18 mouse cellular contexts compared by ENCODE assay signal in the genomic region with DNA sequence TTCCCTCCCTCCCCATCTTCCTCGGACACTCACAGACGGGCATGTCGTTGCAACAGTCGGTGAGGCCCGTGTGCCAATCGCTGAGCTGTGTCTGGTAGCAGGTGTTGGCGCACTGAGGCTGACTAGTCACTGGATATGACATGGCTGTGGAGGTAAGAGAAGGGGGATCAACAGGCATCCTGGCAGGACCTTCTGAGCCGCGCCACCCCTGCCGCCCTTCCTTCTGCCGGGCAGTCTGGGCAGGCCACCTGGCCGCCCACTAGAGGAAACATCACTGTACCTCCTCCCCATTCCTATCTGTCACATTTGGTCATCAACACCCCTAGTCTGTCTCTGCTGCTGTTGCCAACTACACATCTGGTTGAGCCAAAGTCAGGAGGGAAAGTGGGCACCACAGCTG. TPM values are rescaled to one million over a fixed set of nuclear protein-coding genes. Genes with fewer than 3 reads are reported as not detected.
A peak's percentile ranks its signal among the peaks of the same experiment; 100 is the strongest.
DNase-seq lines count a peak whose midpoint lies in the region; ATAC-seq lines count a peak whose summit lies in the region.
"Had no signal": no experiment of that assay in that cellular context is flagged by ENCODE, and none has a peak within 500 bp of the region (broad histone marks: within the 10 kb centered on the region; RNA-seq: fewer than 3 reads in every experiment).

No protein-coding gene starts in this region.

- H3K4me2 ChIP-seq in hindbrain, embryonic 13.5 days, result no peak overlapping the region
- no peak overlapping the region for H3K4me2 ChIP-seq in neural tube, embryonic 14.5 days (ENCODE audit: low read depth, low read length)
- H3K4me2 ChIP-seq in neural tube, embryonic 15.5 days, result no peak overlapping the region
- H3K4me2 ChIP-seq: forebrain, embryonic 12.5 days had no signal

- no peak for ATAC-seq in hindbrain, embryonic 13.5 days (ENCODE audit: low FRiP score)
- 0 out of 2 replicates have a peak, but pooled peaks have one; percentile 22 for ATAC-seq in neural tube, embryonic 14.5 days (ENCODE audit: low read depth)
- no peak for ATAC-seq in neural tube, embryonic 15.5 days (ENCODE audit: low FRiP score)
- no peak for ATAC-seq in monocyte, adult 5-6 weeks (replicated peaks; ENCODE audit: insufficient number of reproducible peaks, low FRiP score, low TSS enrichment, poor library complexity, severe bottlenecking)

- peaks cover 48% of the 10 kb centered on the region for H3K4me1 ChIP-seq in hindbrain, embryonic 10.5 days (replicated peaks)
- H3K4me1 ChIP-seq in hindbrain, embryonic 13.5 days (replicated peaks), result peaks cover 31% of the 10 kb centered on the region
- H3K4me1 ChIP-seq in neural tube, embryonic 14.5 days (ENCODE audit: control insufficient read depth, insufficient read depth, low read length), result no peaks in the 10 kb centered on the region; the same call in none of the 2 replicates
- peaks cover 33% of the 10 kb centered on the region for H3K4me1 ChIP-seq in neural tube, embryonic 15.5 days
- H3K4me1 ChIP-seq in embryonic facial prominence, embryonic 10.5 days, result peaks cover 47% of the 10 kb centered on the region

- H3K4me3 ChIP-seq in hindbrain, embryonic 10.5 days, result peak overlapping the region; percentile 25; the same call in 1 of the 2 replicates
- no peak overlapping the region for H3K4me3 ChIP-seq in hindbrain, embryonic 13.5 days
- no peak overlapping the region for H3K4me3 ChIP-seq in neural tube, embryonic 14.5 days (ENCODE audit: low read depth, low read length)
- H3K4me3 ChIP-seq in neural tube, embryonic 15.5 days (replicated peaks), result no peak overlapping the region
- H3K4me3 ChIP-seq in embryonic facial prominence, embryonic 10.5 days, result peak overlapping the region; percentile 39; the same call in 1 of the 2 replicates
- H3K4me3 ChIP-seq: hindbrain, embryonic 15.5 days; neural tube, embryonic 12.5 days had no signal

- no peak overlapping the region for H3K9ac ChIP-seq in hindbrain, embryonic 13.5 days
- no peak overlapping the region for H3K9ac ChIP-seq in neural tube, embryonic 14.5 days (replicated peaks; ENCODE audit: low read depth, low read length)
- H3K9ac ChIP-seq in neural tube, embryonic 15.5 days (replicated peaks), result no peak overlapping the region
- H3K9ac ChIP-seq: forebrain, embryonic 12.5 days; hindbrain, embryonic 15.5 days; limb, embryonic 15.5 days; lung, embryonic 14.5 days; neural tube, embryonic 12.5 days had no signal

- peaks cover 62% of the 10 kb centered on the region for H3K27me3 ChIP-seq in hindbrain, embryonic 10.5 days (ENCODE audit: insufficient read depth, poor library complexity, severe bottlenecking)
- H3K27me3 ChIP-seq in hindbrain, embryonic 13.5 days, result peaks cover 55% of the 10 kb centered on the region
- H3K27me3 ChIP-seq in neural tube, embryonic 14.5 days (ENCODE audit: control insufficient read depth, insufficient read depth, low read length), result peaks cover 18% of the 10 kb centered on the region; the same call in 1 of the 2 replicates
- peaks cover 33% of the 10 kb centered on the region for H3K27me3 ChIP-seq in neural tube, embryonic 15.5 days (replicated peaks)
- H3K27me3 ChIP-seq in embryonic facial prominence, embryonic 10.5 days (replicated peaks; ENCODE audit: low read depth, poor library complexity, severe bottlenecking), result peaks cover 65% of the 10 kb centered on the region

- no peak for DNase-seq in hindbrain, embryonic 10.5 days (ENCODE audit: low spot score)
- DNase-seq in embryonic facial prominence, embryonic 10.5 days (ENCODE audit: low spot score), result no peak
- DNase-seq in urinary bladder, postnatal 10 days (ENCODE audit: low spot score), result no peak
- DNase-seq: gastrocnemius, adult 2 months; right cerebral cortex, adult 18-20 months had no signal

- WGBS in hindbrain, embryonic 10.5 days, result 22% methylated on average over 12 of the region's 12 CpGs
- WGBS in hindbrain, embryonic 13.5 days, result 26% methylated on average over 12 of the region's 12 CpGs
- WGBS in neural tube, embryonic 14.5 days, result 17% methylated on average over 11 of the region's 12 CpGs
- whole genome bisulfite sequencing in neural tube, embryonic 15.5 days, result 24% methylated on average over 12 of the region's 12 CpGs
- 20% methylated on average over 12 of the region's 12 CpGs for WGBS in embryonic facial prominence, embryonic 10.5 days

- peaks cover 16% of the 10 kb centered on the region for H3K36me3 ChIP-seq in hindbrain, embryonic 10.5 days
- peaks cover 14% of the 10 kb centered on the region for H3K36me3 ChIP-seq in hindbrain, embryonic 13.5 days
- H3K36me3 ChIP-seq in neural tube, embryonic 14.5 days (ENCODE audit: control insufficient read depth, insufficient read depth, low read length), result peaks cover 14% of the 10 kb centered on the region; the same call in 1 of the 2 replicates
- H3K36me3 ChIP-seq in neural tube, embryonic 15.5 days, result peaks cover 13% of the 10 kb centered on the region
- H3K36me3 ChIP-seq in embryonic facial prominence, embryonic 10.5 days (replicated peaks), result peaks cover 18% of the 10 kb centered on the region

- no peak overlapping the region for H3K27ac ChIP-seq in hindbrain, embryonic 10.5 days
- H3K27ac ChIP-seq in hindbrain, embryonic 13.5 days, result no peak overlapping the region
- H3K27ac ChIP-seq in neural tube, embryonic 14.5 days (ENCODE audit: low read depth, low read length), result no peak overlapping the region
- no peak overlapping the region for H3K27ac ChIP-seq in neural tube, embryonic 15.5 days (replicated peaks)
- H3K27ac ChIP-seq in embryonic facial prominence, embryonic 10.5 days (replicated peaks), result no peak overlapping the region
- H3K27ac ChIP-seq: forebrain, embryonic 12.5 days; gastrocnemius, adult 2 months; hindbrain, embryonic 15.5 days; limb, embryonic 15.5 days; neural tube, embryonic 12.5 days had no signal

- H3K9me3 ChIP-seq in hindbrain, embryonic 10.5 days, result no peaks in the 10 kb centered on the region
- no peaks in the 10 kb centered on the region for H3K9me3 ChIP-seq in hindbrain, embryonic 13.5 days
- H3K9me3 ChIP-seq in neural tube, embryonic 14.5 days (ENCODE audit: control insufficient read depth, low read length), result no peaks in the 10 kb centered on the region
- H3K9me3 ChIP-seq in neural tube, embryonic 15.5 days (replicated peaks), result no peaks in the 10 kb centered on the region
- no peaks in the 10 kb centered on the region for H3K9me3 ChIP-seq in embryonic facial prominence, embryonic 10.5 days
- H3K9me3 ChIP-seq: forebrain, embryonic 12.5 days; hindbrain, embryonic 15.5 days; limb, embryonic 15.5 days; neural tube, embryonic 12.5 days had no signal

RNA-seq across cellular contexts. Expression of gene Cnfn, which starts 1.2 kb away (rescaled TPM):
- not detected in 2 replicates for polyA plus RNA-seq in hindbrain, embryonic 10.5 days (2016; fragmentation: Nextera tagmentation; extraction: Ambion mirVana)
- not detected in 2 replicates for polyA plus RNA-seq in hindbrain, embryonic 13.5 days (2015; fragmentation: Nextera tagmentation; extraction: Ambion mirVana)
- polyA plus RNA-seq in neural tube, embryonic 14.5 days (2014; fragmentation: Nextera tagmentation; extraction: Ambion mirVana), result not detected in 2 replicates
- 0.54 and 2.3 TPM in 2 replicates for polyA plus RNA-seq in neural tube, embryonic 15.5 days (2015; fragmentation: Nextera tagmentation; extraction: Ambion mirVana)
- not detected in 2 replicates for polyA plus RNA-seq in embryonic facial prominence, embryonic 10.5 days (2016; fragmentation: Nextera tagmentation; extraction: Ambion mirVana)
- not detected in 3 replicates for total RNA-seq in monocyte, adult 5-6 weeks (2017)
- total RNA-seq: gastrocnemius, adult 2 months; layer of hippocampus, postnatal 25 days had no signal
- polyA plus RNA-seq: forebrain, embryonic 12.5 days; heart, embryonic 14.5 days; hindbrain, embryonic 15.5 days; kidney, embryonic 14.5 days; lung, embryonic 14.5 days; neural tube, embryonic 12.5 days had no signal

RNA-seq across cellular contexts. Expression of gene Lipe, which starts 30.2 kb away (rescaled TPM):
- polyA plus RNA-seq in hindbrain, embryonic 10.5 days (2016; fragmentation: Nextera tagmentation; extraction: Ambion mirVana), result 6.0 and 8.6 TPM in 2 replicates
- polyA plus RNA-seq in hindbrain, embryonic 13.5 days (2015; fragmentation: Nextera tagmentation; extraction: Ambion mirVana), result 9.8 and 10.6 TPM in 2 replicates
- 3.5 and 6.5 TPM in 2 replicates for polyA plus RNA-seq in neural tube, embryonic 14.5 days (2014; fragmentation: Nextera tagmentation; extraction: Ambion mirVana)
- 12.1 and 12.5 TPM in 2 replicates for polyA plus RNA-seq in neural tube, embryonic 15.5 days (2015; fragmentation: Nextera tagmentation; extraction: Ambion mirVana)
- 7.8 and 11.6 TPM in 2 replicates for polyA plus RNA-seq in embryonic facial prominence, embryonic 10.5 days (2016; fragmentation: Nextera tagmentation; extraction: Ambion mirVana)
- total RNA-seq in monocyte, adult 5-6 weeks (2017), result 19.5 to 19.9 TPM (median 19.7 TPM) in 3 replicates

RNA-seq across cellular contexts. Expression of gene Cxcl17, which starts 44.4 kb away (rescaled TPM):
- 0.45 and 0.63 TPM in 2 replicates for polyA plus RNA-seq in hindbrain, embryonic 10.5 days (2016; fragmentation: Nextera tagmentation; extraction: Ambion mirVana)
- polyA plus RNA-seq in hindbrain, embryonic 13.5 days (2015; fragmentation: Nextera tagmentation; extraction: Ambion mirVana), result 0.23 and 0.82 TPM in 2 replicates
- 0.49 and 0.66 TPM in 2 replicates for polyA plus RNA-seq in neural tube, embryonic 14.5 days (2014; fragmentation: Nextera tagmentation; extraction: Ambion mirVana)
- polyA plus RNA-seq in neural tube, embryonic 15.5 days (2015; fragmentation: Nextera tagmentation; extraction: Ambion mirVana), result 1.3 and 1.6 TPM in 2 replicates
- polyA plus RNA-seq in embryonic facial prominence, embryonic 10.5 days (2016; fragmentation: Nextera tagmentation; extraction: Ambion mirVana), result 0.69 and 0.75 TPM in 2 replicates
- not detected in 3 replicates for total RNA-seq in monocyte, adult 5-6 weeks (2017)
- total RNA-seq: gastrocnemius, adult 2 months; layer of hippocampus, postnatal 25 days had no signal
- polyA plus RNA-seq: C2C12; lung, embryonic 14.5 days had no signal

RNA-seq across cellular contexts. Expression of gene Megf8, which starts 51.4 kb away (rescaled TPM):
- polyA plus RNA-seq in hindbrain, embryonic 10.5 days (2016; fragmentation: Nextera tagmentation; extraction: Ambion mirVana), result 16.5 and 18.2 TPM in 2 replicates
- 18.7 and 20.4 TPM in 2 replicates for polyA plus RNA-seq in hindbrain, embryonic 13.5 days (2015; fragmentation: Nextera tagmentation; extraction: Ambion mirVana)
- polyA plus RNA-seq in neural tube, embryonic 14.5 days (2014; fragmentation: Nextera tagmentation; extraction: Ambion mirVana), result 22.6 and 22.9 TPM in 2 replicates
- polyA plus RNA-seq in neural tube, embryonic 15.5 days (2015; fragmentation: Nextera tagmentation; extraction: Ambion mirVana), result 19.3 and 22.7 TPM in 2 replicates
- polyA plus RNA-seq in embryonic facial prominence, embryonic 10.5 days (2016; fragmentation: Nextera tagmentation; extraction: Ambion mirVana), result 17.6 and 17.7 TPM in 2 replicates
- total RNA-seq in monocyte, adult 5-6 weeks (2017), result 0.64 to 1.8 TPM (median 0.86 TPM) in 3 replicates

Comparison
In these comparisons a context has a peak if more than half of its experiments do, and no peak if none do; other contexts are left out.
1. H3K4me3 ChIP-seq: peak in hindbrain, embryonic 10.5 days (single experiment) and embryonic facial prominence, embryonic 10.5 days (single experiment); none in hindbrain, embryonic 13.5 days (single experiment), neural tube, embryonic 14.5 days (single experiment) and neural tube, embryonic 15.5 days (single experiment).